Mouse (Mus musculus): ENCODE measurements around the gene Tas2r135. TPM values are rescaled to one million over a fixed set of nuclear protein-coding genes. Genes with fewer than 3 reads are reported as not detected.

The Tas2r135 gene
- polyA plus RNA-seq (2015; fragmentation: Nextera tagmentation; extraction: Ambion mirVana): not detected in 2 replicates

- 80% methylated on average over 2 of the region's 2 CpGs for WGBS
- Histone ChIP-seq H3K27me3 (no peaks in the 10 kb centered on the region), H3K27ac (no peak within 1 kb of the TSS)
Observed at GRCm38 (mm10) chr6:42405134-42405533, at the start of gene Tas2r135. TSS of gene Tas2r135 (plus strand) at chr6:42405434.

DNA sequence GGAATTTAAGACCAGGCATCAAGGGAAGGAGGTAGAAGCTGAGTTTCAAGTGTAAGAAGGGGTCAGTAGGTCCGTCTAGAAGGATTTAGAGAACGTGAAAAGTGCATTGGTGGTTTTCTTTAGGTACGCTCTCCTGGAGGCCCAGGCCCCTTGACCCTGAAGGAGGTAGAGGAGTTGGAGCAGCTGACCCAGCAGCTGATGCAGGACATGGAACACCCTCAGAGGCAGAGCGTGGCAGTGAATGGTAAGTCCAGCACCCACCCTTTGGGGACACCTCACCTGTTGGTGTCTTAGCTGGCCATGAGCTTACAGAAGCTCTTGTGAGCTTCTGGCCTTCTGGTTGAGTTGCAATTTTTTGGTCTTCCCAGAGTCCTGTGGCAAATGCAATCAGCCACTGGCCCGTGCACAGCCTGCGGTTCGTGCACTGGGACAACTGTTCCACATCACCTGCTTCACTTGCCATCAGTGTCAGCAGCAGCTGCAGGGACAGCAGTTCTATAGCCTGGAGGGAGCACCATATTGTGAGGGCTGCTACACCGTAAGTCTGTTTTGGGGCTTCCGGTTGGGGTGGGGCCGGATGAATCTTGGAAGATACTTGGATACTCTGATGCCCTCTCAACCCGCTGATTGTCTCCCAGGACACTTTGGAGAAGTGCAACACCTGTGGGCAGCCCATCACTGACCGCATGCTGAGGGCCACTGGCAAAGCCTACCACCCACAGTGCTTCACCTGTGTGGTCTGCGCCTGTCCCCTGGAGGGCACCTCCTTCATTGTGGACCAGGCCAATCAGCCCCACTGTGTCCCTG lies 49.2 kb upstream of the Tas2r135 start:
- Histone ChIP-seq H3K4me2 (no peak overlapping the region), H3K36me3 (peaks cover 89% of the 10 kb centered on the region), H3K9me3 (no peaks in the 10 kb centered on the region), H3K9ac (no peak overlapping the region), H3K27ac (no peak overlapping the region), H3K4me3 (no peak overlapping the region), H3K27me3 (no peaks in the 10 kb centered on the region), H3K4me1 (peaks cover 36% of the 10 kb centered on the region)
- 93% methylated on average over 13 of the region's 13 CpGs for WGBS
- ATAC-seq (ENCODE audit: insufficient number of reproducible peaks, insufficient read depth, low FRiP score, low TSS enrichment, low read depth): no peak

More at GRCm38 (mm10) chr6:42405134-42405533, at the start of gene Tas2r135:
- Histone ChIP-seq H3K4me2 (no peak within 1 kb of the TSS), H3K9me3 (no peaks in the 10 kb centered on the region), H3K4me1 (no peaks in the 10 kb centered on the region), H3K36me3 (no peaks in the 10 kb centered on the region), H3K4me3 (no peak within 1 kb of the TSS), H3K9ac (no peak within 1 kb of the TSS)
- no peak for ATAC-seq (ENCODE audit: insufficient number of reproducible peaks, insufficient read depth, low FRiP score, low TSS enrichment, low read depth)

DNA sequence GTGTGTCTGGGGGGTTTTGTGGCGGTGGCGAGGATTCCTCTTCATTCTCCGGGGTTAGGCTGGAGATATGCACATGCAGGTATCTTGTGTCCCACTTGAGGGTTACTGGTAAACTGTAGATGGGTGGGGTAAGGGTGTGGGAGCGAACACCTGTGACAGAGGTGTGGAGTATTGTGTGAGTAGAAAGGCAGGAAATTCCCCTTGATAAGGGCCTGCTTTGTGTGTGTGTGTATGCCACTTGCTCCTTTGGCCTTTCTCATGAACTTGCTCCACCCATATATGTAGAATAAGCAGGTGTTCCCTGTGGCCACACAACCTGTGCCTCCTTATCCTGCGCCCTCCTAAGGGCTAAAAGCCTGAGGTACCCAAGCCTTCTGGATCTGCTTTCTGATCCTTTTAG lies 48.3 kb upstream of the Tas2r135 start:
- Histone ChIP-seq H3K27ac (no peak overlapping the region), H3K4me2 (no peak overlapping the region), H3K36me3 (peaks cover 92% of the 10 kb centered on the region), H3K9ac (no peak overlapping the region), H3K9me3 (no peaks in the 10 kb centered on the region), H3K27me3 (no peaks in the 10 kb centered on the region), H3K4me1 (peaks cover 27% of the 10 kb centered on the region; the same call in 1 of the 2 replicates), H3K4me3 (no peak overlapping the region)
- no peak for ATAC-seq (ENCODE audit: insufficient number of reproducible peaks, insufficient read depth, low FRiP score, low TSS enrichment, low read depth)
- 87% methylated on average over 5 of the region's 5 CpGs for WGBS

DNA sequence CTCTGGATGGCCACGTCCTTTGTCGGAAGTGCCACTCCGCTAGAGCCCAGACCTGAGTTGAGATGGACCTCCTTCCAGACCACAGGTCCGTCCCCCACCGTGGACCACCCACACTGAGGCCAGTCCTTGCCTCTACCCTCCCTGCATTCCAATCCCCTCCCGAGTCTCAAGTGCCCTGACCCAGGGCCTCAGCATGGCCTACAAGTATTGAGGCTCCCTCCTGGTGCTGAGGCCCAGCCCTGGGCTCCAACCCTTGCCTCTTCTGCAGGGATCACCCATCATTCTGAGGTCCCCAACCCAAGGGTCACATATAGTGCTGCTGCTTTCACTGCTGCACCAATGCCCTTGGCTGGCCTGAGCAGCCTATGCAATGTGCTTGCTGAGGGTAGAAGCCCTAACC lies 47.3 kb upstream of the Tas2r135 start:
- no peak overlapping the region for H3K9ac ChIP-seq
- no peaks in the 10 kb centered on the region for H3K27me3 ChIP-seq
- H3K36me3 ChIP-seq: peaks cover 83% of the 10 kb centered on the region
- peaks cover 18% of the 10 kb centered on the region; the same call in 1 of the 2 replicates for H3K4me1 ChIP-seq
- H3K27ac ChIP-seq: no peak overlapping the region
- H3K4me3 ChIP-seq: no peak overlapping the region
- no peaks in the 10 kb centered on the region for H3K9me3 ChIP-seq
- no peak overlapping the region for H3K4me2 ChIP-seq
- 82% methylated on average over 6 of the region's 6 CpGs for WGBS
- no peak for ATAC-seq (ENCODE audit: insufficient number of reproducible peaks, insufficient read depth, low FRiP score, low TSS enrichment, low read depth)

DNA sequence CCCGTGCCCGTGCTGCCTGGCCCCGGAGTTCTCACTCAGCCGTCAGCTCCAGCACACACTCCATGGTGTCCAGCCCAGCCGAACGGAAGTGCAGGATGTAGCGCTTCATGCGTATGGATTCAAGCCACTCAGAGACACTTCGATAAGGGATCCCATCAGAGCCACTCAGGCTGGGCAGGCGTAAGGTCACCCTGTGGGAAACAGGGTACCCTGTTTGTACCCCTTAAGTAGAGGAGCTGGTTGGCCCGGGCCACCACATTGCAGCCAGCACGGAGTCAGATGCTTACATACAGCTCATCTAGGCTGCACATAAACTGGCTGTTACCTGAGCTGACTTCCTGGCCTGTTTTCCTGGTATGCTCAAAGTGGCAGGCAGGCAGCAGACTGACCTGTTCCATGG lies 46.3 kb upstream of the Tas2r135 start:
- H3K4me1 ChIP-seq: peaks cover 8% of the 10 kb centered on the region; the same call in 1 of the 2 replicates
- H3K4me3 ChIP-seq: no peak overlapping the region
- no peak for ATAC-seq (ENCODE audit: insufficient number of reproducible peaks, insufficient read depth, low FRiP score, low TSS enrichment, low read depth)
- no peak overlapping the region for H3K4me2 ChIP-seq
- no peak overlapping the region for H3K9ac ChIP-seq
- WGBS: 93% methylated on average over 12 of the region's 12 CpGs
- no peaks in the 10 kb centered on the region for H3K9me3 ChIP-seq
- H3K36me3 ChIP-seq: peaks cover 78% of the 10 kb centered on the region
- H3K27ac ChIP-seq: no peak overlapping the region
- no peaks in the 10 kb centered on the region for H3K27me3 ChIP-seq

DNA sequence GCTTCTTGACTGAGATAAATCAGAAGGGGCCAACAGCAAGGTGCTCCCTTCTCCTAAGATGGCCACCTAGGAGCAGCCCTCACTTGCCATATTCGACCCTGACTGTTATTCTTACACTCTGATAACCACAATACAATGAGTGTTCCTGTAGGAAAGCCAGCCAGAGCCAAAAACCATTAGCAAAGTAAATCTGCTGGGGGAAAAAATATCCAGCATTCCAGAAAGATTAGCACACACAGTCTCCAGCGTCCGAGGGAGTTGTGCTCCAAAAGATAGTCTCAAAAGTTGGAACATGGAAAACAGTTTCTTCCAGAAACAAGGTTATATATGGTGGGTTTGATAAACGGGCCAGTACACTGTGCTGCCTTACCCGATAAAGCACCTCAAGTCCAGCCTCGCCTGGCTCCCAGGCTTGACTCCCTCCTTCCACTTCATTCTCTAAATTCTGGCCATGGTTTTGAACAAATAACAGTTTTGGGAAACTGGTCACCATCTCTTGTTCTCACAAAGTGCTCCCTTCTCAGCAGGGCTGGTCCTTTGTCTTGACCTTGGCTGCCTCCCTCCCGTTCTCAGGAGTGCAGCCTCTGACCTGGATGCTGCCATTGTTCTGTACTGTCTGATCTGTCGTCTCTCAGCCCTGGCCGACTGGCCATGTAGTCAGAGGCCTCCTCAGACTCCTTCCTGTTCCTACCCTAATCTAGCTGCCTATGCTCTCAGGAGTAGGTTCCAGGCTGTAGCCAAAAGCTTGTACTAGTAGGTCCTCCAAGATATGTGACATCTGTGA lies 45.7 kb upstream of the Tas2r135 start:
- ATAC-seq (ENCODE audit: insufficient number of reproducible peaks, insufficient read depth, low FRiP score, low TSS enrichment, low read depth): no peak
- Histone ChIP-seq H3K9me3 (no peaks in the 10 kb centered on the region), H3K27me3 (no peaks in the 10 kb centered on the region), H3K4me2 (no peak overlapping the region), H3K9ac (no peak overlapping the region), H3K36me3 (peaks cover 73% of the 10 kb centered on the region), H3K27ac (no peak overlapping the region), H3K4me1 (peaks cover 1% of the 10 kb centered on the region; the same call in 1 of the 2 replicates), H3K4me3 (no peak overlapping the region)
- WGBS: 80% methylated on average over 9 of the region's 9 CpGs

GRCm38 (mm10) chr6:42360231-42360840 lies 44.9 kb upstream of the Tas2r135 start:
- WGBS: 77% methylated on average over 6 of the region's 6 CpGs
- Histone ChIP-seq H3K4me3 (no peak overlapping the region), H3K27ac (no peak overlapping the region), H3K4me1 (no peaks in the 10 kb centered on the region), H3K9ac (no peak overlapping the region), H3K9me3 (no peaks in the 10 kb centered on the region), H3K27me3 (no peaks in the 10 kb centered on the region), H3K36me3 (peaks cover 65% of the 10 kb centered on the region), H3K4me2 (no peak overlapping the region)
- no peak for ATAC-seq (ENCODE audit: insufficient number of reproducible peaks, insufficient read depth, low FRiP score, low TSS enrichment, low read depth)

DNA sequence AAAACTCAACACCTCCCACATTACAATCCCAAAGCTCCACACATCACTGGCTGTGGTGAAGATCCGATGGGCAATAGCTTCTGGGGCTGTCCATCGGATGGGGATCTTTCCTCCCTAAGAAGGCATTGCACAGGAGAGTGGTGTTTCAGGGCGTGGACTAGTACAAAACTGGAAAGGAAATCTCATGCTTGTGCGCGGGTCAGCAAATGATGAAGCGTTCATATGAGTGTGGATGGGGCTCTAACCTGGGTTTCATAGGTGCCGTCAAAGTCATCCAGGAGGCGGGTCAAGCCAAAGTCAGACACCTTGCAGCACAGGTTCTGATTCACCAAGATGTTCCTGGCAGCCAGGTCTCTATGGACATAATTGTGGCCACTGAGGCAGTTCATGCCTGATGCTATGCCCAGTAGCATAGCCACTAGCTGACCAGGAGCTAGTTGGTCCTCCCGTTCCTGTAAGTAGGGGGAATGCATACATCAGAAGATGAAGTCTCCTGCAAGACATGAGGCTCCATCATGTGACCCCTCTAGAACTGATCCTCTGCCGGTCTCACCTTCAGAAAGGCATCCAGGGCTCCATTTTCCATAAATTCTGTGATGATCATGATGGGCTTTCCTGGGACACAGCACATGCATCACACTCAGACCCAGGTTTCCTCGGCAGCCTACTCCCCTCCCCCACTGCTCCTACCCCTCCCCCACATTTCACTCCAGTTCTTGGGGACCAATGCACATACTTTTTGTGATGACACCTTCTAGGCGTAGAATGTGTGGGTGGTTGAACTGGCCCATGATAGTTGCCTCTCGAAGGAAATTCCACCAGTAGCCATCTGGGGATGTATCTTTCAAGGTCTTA lies 44.0 kb upstream of the Tas2r135 start:
- Histone ChIP-seq H3K4me2 (no peak overlapping the region), H3K9me3 (no peaks in the 10 kb centered on the region), H3K27ac (no peak overlapping the region), H3K36me3 (peaks cover 56% of the 10 kb centered on the region), H3K9ac (no peak overlapping the region), H3K27me3 (no peaks in the 10 kb centered on the region), H3K4me1 (no peaks in the 10 kb centered on the region), H3K4me3 (no peak overlapping the region)
- ATAC-seq (ENCODE audit: insufficient number of reproducible peaks, insufficient read depth, low FRiP score, low TSS enrichment, low read depth): no peak
- WGBS: 92% methylated on average over 13 of the region's 13 CpGs

DNA sequence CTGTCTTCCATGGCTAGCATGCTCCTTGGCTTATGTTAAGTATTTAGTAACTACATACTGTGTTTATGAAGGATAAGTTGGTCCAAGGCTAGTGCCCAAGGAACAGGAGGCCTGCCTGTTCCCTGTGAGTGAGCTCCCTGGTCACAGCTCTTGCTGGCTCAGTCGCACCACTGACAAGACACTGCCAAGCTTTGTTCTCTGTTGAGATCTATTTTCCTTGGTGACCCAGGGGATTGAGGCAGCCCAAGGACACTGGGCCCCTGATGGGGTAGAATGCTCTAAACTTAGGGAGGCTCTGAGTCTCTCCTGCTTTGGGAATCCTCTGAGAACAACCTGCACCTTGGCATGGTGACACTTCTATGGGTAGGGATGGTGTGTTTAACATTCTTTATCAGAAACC lies 43.2 kb upstream of the Tas2r135 start:
- H3K9ac ChIP-seq: no peak overlapping the region
- H3K27ac ChIP-seq: no peak overlapping the region
- ATAC-seq (ENCODE audit: insufficient number of reproducible peaks, insufficient read depth, low FRiP score, low TSS enrichment, low read depth): no peak
- H3K4me2 ChIP-seq: no peak overlapping the region
- 43% methylated on average over 1 of the region's 1 CpGs for WGBS
- H3K9me3 ChIP-seq: no peaks in the 10 kb centered on the region
- peaks cover 48% of the 10 kb centered on the region for H3K36me3 ChIP-seq
- H3K27me3 ChIP-seq: no peaks in the 10 kb centered on the region
- no peak overlapping the region for H3K4me3 ChIP-seq
- H3K4me1 ChIP-seq: no peaks in the 10 kb centered on the region

GRCm38 (mm10) chr6:42362497-42362896 lies 42.7 kb upstream of the Tas2r135 start:
- WGBS: 71% methylated on average over 1 of the region's 1 CpGs
- H3K4me3 ChIP-seq: no peak overlapping the region
- no peaks in the 10 kb centered on the region for H3K4me1 ChIP-seq
- ATAC-seq (ENCODE audit: insufficient number of reproducible peaks, insufficient read depth, low FRiP score, low TSS enrichment, low read depth): no peak
- H3K4me2 ChIP-seq: no peak overlapping the region
- peaks cover 43% of the 10 kb centered on the region for H3K36me3 ChIP-seq
- H3K27ac ChIP-seq: no peak overlapping the region
- no peaks in the 10 kb centered on the region for H3K9me3 ChIP-seq
- no peak overlapping the region for H3K9ac ChIP-seq
- no peaks in the 10 kb centered on the region for H3K27me3 ChIP-seq

DNA sequence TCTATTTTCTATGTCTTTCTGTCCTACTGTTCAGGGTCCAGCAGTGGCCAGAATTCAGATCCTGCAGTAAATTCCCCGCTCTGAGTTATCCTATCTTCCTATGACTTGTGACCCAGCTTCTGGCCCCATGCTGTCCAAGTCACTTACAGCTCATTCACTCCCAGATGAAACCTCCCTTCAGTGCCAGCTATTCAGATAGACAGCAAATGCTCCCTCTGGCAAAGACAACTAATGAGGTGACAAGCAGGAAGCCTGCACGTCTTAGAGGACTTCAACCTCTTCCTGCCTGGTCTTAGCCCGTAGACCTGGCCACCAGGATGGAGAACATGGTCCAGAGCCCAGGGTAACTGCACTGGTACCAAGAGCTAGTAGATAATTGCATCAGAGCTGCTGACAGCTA lies 42.3 kb upstream of the Tas2r135 start:
- H3K4me3 ChIP-seq: no peak overlapping the region
- H3K36me3 ChIP-seq: peaks cover 39% of the 10 kb centered on the region
- WGBS: 63% methylated on average over 3 of the region's 3 CpGs
- no peak overlapping the region for H3K4me2 ChIP-seq
- H3K27ac ChIP-seq: no peak overlapping the region
- no peak overlapping the region for H3K9ac ChIP-seq
- no peak for ATAC-seq (ENCODE audit: insufficient number of reproducible peaks, insufficient read depth, low FRiP score, low TSS enrichment, low read depth)
- H3K9me3 ChIP-seq: no peaks in the 10 kb centered on the region
- no peaks in the 10 kb centered on the region for H3K4me1 ChIP-seq
- H3K27me3 ChIP-seq: no peaks in the 10 kb centered on the region

Measured in embryonic facial prominence, embryonic 13.5 days (tissue).